Mouse (Mus musculus) liver, embryonic 15.5 days (tissue): Measurements from ENCODE around the gene Bcat2. TPM values are rescaled to one million over a fixed set of nuclear protein-coding genes. Genes with fewer than 3 reads are reported as not detected.

Experiments used
- ATAC-seq: fragments of 200-750 bp; cut with Nextera tagmentation; 2 replicates; pipeline ENCODE4 v1.8.0; 2017; ENCODE audit warnings: moderate number of reproducible peaks, mild to moderate bottlenecking, moderate library complexity; ENCODE audit not compliant: insufficient read depth
- H3K27ac ChIP-seq: fragments of 300-500 bp; sonication (generic); replicated peaks from 2 replicates; pipeline ENCODE4 v1.5.1; 2015; ENCODE audit warnings: mild to moderate bottlenecking, inconsistent platforms
- H3K27me3 ChIP-seq: fragments of 300-500 bp; sonication (generic); 2 replicates; pipeline ENCODE4 v1.6.1; 2015; ENCODE audit warnings: mild to moderate bottlenecking, inconsistent platforms
- H3K36me3 ChIP-seq: fragments of 300-500 bp; sonication (generic); replicated peaks from 2 replicates; pipeline ENCODE4 v1.6.1; 2015; ENCODE audit warnings: moderate library complexity, mild to moderate bottlenecking, inconsistent platforms
- H3K4me1 ChIP-seq: fragments of 300-500 bp; sonication (generic); replicated peaks from 2 replicates; pipeline ENCODE4 v1.6.1; 2015; ENCODE audit warnings: inconsistent platforms
- H3K4me2 ChIP-seq: fragments of 300-500 bp; sonication (generic); 2 replicates; pipeline ENCODE4 v1.6.1; 2015; ENCODE audit warnings: moderate library complexity, mild to moderate bottlenecking, inconsistent platforms
- H3K4me3 ChIP-seq: fragments of 300-500 bp; sonication (generic); replicated peaks from 2 replicates; pipeline ENCODE4 v1.5.1; 2015; ENCODE audit warnings: mild to moderate bottlenecking, inconsistent platforms
- H3K9ac ChIP-seq: fragments of 300-500 bp; sonication (generic); 2 replicates; pipeline ENCODE4 v1.6.1; 2015; ENCODE audit warnings: moderate library complexity, mild to moderate bottlenecking, inconsistent platforms
- H3K9me3 ChIP-seq: fragments of 300-500 bp; sonication (generic); replicated peaks from 2 replicates; pipeline ENCODE4 v1.6.1; 2016; ENCODE audit warnings: inconsistent platforms
- WGBS: fragments of 180-500 bp; shearing (Covaris S2); methylation state at CpG from one replicate; pipeline ENCODE4 v1.1.7; 2015; ENCODE audit warnings: mixed read lengths; ENCODE audit not compliant: insufficient replicate concordance; 5-methylcytosine and 5-hydroxymethylcytosine counted together
- polyA plus RNA-seq: library from polyadenylated mRNA; unstranded; fragments of >200 nt; fragmentation: Nextera tagmentation; extraction: Ambion mirVana; gene quantifications from 2 replicates; pipeline ENCODE4 v1.2.1, GENCODE M21; 2015

Gene Bcat2
- polyA plus RNA-seq, 1 experiment from 2014 or later: 46.3 TPM

GRCm38 (mm10) chr7:45598960-45599879 lies 29.3 kb downstream of the Bcat2 start:
- no peak overlapping the region for H3K4me3 ChIP-seq
- H3K9ac ChIP-seq: no peak overlapping the region
- no peak for ATAC-seq
- H3K4me2 ChIP-seq: peak overlapping the region; percentile 16; the same call in 1 of the 2 replicates
- no peaks in the 10 kb centered on the region for H3K36me3 ChIP-seq
- peaks cover 6% of the 10 kb centered on the region; the same call in 1 of the 2 replicates for H3K4me1 ChIP-seq
- H3K27ac ChIP-seq: no peak overlapping the region
- H3K9me3 ChIP-seq: no peaks in the 10 kb centered on the region
- H3K27me3 ChIP-seq: no peaks in the 10 kb centered on the region
- whole genome bisulfite sequencing: 53% methylated on average over 18 of the region's 18 CpGs

- no peaks in the 10 kb centered on the region for H3K9me3 ChIP-seq
- H3K27ac ChIP-seq: no peak overlapping the region
- H3K4me1 ChIP-seq: no peaks in the 10 kb centered on the region; the same call in 1 of the 2 replicates
- H3K9ac ChIP-seq: no peak overlapping the region
- no peaks in the 10 kb centered on the region for H3K27me3 ChIP-seq
- 65% methylated on average over 9 of the region's 9 CpGs for WGBS
- no peaks in the 10 kb centered on the region for H3K36me3 ChIP-seq
- no peak overlapping the region for H3K4me2 ChIP-seq
- no peak for ATAC-seq
- H3K4me3 ChIP-seq: no peak overlapping the region
These were observed 35.8 kb downstream of the Bcat2 start for GRCm38 (mm10) chr7:45605704-45606289.

- Histone ChIP-seq H3K27me3 (no peaks in the 10 kb centered on the region), H3K36me3 (no peaks in the 10 kb centered on the region), H3K27ac (no peak overlapping the region), H3K4me1 (no peaks in the 10 kb centered on the region; the same call in 1 of the 2 replicates), H3K4me3 (no peak overlapping the region), H3K4me2 (no peak overlapping the region), H3K9me3 (no peaks in the 10 kb centered on the region), H3K9ac (no peak overlapping the region)
- 40% methylated on average over 1 of the region's 1 CpGs for WGBS
- ATAC-seq: no peak
These were observed 39.6 kb downstream of the Bcat2 start for GRCm38 (mm10) chr7:45609511-45609910.

DNA sequence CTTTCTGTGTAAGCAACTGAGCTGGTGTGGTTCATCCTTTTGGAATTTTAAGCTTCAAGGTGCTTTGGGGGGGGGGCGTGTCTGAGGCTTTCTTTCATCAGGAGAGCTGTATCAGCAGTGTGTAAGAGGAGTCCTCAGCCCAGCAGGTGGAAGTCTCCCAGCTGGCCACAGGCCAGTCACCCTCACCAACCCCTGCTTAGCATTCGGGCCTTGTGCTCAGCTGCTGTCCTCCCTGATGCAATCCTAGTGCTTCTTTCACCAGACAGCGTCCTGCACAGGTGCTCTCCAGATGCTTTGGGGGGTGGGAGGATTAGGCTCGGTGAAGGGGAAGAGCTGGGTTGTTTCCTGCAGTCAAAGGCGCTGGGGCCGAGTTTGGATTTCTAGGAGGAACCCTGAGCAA lies 46.3 kb downstream of the Bcat2 start:
- ATAC-seq: no peak
- Histone ChIP-seq H3K4me2 (no peak overlapping the region), H3K9me3 (no peaks in the 10 kb centered on the region), H3K36me3 (no peaks in the 10 kb centered on the region), H3K4me3 (no peak overlapping the region), H3K27me3 (peaks cover 57% of the 10 kb centered on the region), H3K27ac (no peak overlapping the region), H3K4me1 (no peaks in the 10 kb centered on the region; the same call in 1 of the 2 replicates), H3K9ac (no peak overlapping the region)
- 30% methylated on average over 6 of the region's 6 CpGs for WGBS

DNA sequence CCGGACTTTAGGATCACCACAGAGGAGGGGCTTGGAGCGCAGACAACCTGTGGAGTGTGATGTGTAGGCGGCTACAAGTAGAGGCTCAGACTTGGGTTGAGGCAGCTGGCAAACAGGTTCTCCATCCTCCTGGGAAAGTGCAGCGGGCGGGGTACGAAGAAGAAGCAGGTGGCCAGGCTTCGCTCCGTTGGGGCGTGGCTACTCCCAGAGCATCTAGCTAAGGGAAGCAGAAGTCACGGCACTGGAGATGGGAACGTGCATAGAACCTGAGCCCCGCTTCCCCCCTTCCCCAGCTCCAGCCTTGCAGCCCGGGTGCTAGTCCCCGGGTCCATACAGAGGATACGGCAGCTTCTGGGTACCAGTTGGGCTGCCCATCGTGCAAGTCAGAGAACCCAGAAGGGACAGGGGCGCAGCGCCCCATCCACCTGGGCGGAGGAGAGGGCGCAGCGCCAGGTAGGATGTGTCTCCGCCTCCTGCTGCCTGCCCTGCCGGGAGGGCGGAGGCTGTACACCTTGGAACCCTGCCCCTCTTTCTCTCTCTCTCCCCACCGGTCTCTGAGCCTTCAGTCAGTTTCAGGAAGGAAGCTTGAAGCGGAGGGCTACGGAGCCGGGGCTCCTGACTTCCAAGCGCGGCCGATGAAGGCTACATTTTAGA lies 47.2 kb downstream of the Bcat2 start, which contains the start of gene Fut1:
Gene Fut1 (plus strand): TSS at position 248 of the 654 bp plus-strand sequence.
- H3K27ac ChIP-seq: no peak within 1 kb of the TSS
- no peak for ATAC-seq
- no peaks in the 10 kb centered on the region for H3K9me3 ChIP-seq
- WGBS: 8% methylated on average over 31 of the region's 31 CpGs
- H3K4me3 ChIP-seq: no peak within 1 kb of the TSS
- no peaks in the 10 kb centered on the region; the same call in 1 of the 2 replicates for H3K4me1 ChIP-seq
- no peak within 1 kb of the TSS for H3K9ac ChIP-seq
- no peak within 1 kb of the TSS for H3K4me2 ChIP-seq
- no peaks in the 10 kb centered on the region for H3K36me3 ChIP-seq
- peaks cover 57% of the 10 kb centered on the region for H3K27me3 ChIP-seq

DNA sequence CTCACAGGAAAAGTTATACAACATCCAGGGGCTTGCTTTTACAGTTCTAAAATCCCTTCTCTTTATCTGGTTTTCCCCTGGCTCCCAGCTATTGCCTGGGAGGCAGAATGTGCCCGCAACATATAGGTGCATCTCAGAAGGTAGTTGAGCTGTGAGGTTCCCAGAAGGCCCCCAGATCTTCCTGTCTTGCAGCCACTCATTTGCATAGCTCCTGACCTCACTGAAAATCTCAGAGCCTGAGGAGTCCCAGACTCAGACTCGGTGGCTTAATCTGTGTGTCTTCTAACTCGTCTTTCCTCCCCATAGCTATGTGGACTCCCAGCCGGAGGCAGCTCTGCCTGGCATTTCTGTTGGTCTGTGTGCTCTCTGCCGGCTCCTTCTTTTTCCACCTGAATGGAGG lies 48.4 kb downstream of the Bcat2 start:
- Histone ChIP-seq H3K4me1 (no peaks in the 10 kb centered on the region; the same call in 1 of the 2 replicates), H3K9me3 (no peaks in the 10 kb centered on the region), H3K4me3 (no peak overlapping the region), H3K9ac (no peak overlapping the region), H3K27me3 (peaks cover 57% of the 10 kb centered on the region), H3K27ac (no peak overlapping the region), H3K4me2 (no peak overlapping the region), H3K36me3 (no peaks in the 10 kb centered on the region)
- no peak for ATAC-seq
- 60% methylated on average over 5 of the region's 5 CpGs for WGBS

- 63% methylated on average over 5 of the region's 5 CpGs for WGBS
- no peak for ATAC-seq
- Histone ChIP-seq H3K9ac (no peak overlapping the region), H3K4me3 (no peak overlapping the region), H3K27me3 (peaks cover 57% of the 10 kb centered on the region), H3K27ac (no peak overlapping the region), H3K4me1 (no peaks in the 10 kb centered on the region; the same call in 1 of the 2 replicates), H3K4me2 (no peak overlapping the region), H3K36me3 (no peaks in the 10 kb centered on the region), H3K9me3 (no peaks in the 10 kb centered on the region)
These were observed 49.6 kb downstream of the Bcat2 start for GRCm38 (mm10) chr7:45619592-45619991.

DNA sequence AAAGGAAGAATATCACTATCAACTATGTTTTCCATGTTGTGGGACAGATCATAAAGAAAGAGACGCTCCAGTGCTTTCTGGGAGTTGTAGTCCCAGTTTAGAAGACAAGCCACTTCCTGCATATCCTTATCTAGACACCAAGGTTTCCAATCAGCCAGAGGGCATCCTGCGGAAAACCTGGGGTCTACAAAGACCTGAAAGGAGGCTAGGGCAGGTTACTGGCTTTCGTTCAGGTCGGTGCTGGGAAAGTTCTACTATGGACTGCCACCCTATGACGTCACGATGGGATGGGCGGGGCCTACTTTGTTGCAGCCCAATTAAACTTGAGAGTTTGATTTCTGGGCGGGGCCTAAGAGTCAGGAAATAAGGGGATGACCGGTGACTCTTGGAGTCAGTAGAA lies 51.5 kb downstream of the Bcat2 start, which contains the start of gene Izumo1:
Gene Izumo1 (plus strand): TSS at position 369 of the 400 bp plus-strand sequence.
- no peaks in the 10 kb centered on the region for H3K36me3 ChIP-seq
- ATAC-seq: no peak
- no peak within 1 kb of the TSS for H3K27ac ChIP-seq
- no peaks in the 10 kb centered on the region; the same call in 1 of the 2 replicates for H3K4me1 ChIP-seq
- peaks cover 58% of the 10 kb centered on the region for H3K27me3 ChIP-seq
- no peak within 1 kb of the TSS; the same call in none of the 2 replicates for H3K4me2 ChIP-seq
- no peaks in the 10 kb centered on the region for H3K9me3 ChIP-seq
- H3K9ac ChIP-seq: no peak within 1 kb of the TSS
- WGBS: 17% methylated on average over 9 of the region's 9 CpGs
- H3K4me3 ChIP-seq: no peak within 1 kb of the TSS

- H3K27me3 ChIP-seq: peaks cover 60% of the 10 kb centered on the region
- H3K9ac ChIP-seq: no peak overlapping the region
- H3K4me2 ChIP-seq: no peak overlapping the region
- no peak for ATAC-seq
- no peak overlapping the region for H3K27ac ChIP-seq
- peaks cover 4% of the 10 kb centered on the region for H3K4me1 ChIP-seq
- 74% methylated on average over 11 of the region's 11 CpGs for WGBS
- H3K9me3 ChIP-seq: no peaks in the 10 kb centered on the region
- no peaks in the 10 kb centered on the region for H3K36me3 ChIP-seq
- H3K4me3 ChIP-seq: no peak overlapping the region
These were observed 53.6 kb downstream of the Bcat2 start for GRCm38 (mm10) chr7:45623507-45623906.

DNA sequence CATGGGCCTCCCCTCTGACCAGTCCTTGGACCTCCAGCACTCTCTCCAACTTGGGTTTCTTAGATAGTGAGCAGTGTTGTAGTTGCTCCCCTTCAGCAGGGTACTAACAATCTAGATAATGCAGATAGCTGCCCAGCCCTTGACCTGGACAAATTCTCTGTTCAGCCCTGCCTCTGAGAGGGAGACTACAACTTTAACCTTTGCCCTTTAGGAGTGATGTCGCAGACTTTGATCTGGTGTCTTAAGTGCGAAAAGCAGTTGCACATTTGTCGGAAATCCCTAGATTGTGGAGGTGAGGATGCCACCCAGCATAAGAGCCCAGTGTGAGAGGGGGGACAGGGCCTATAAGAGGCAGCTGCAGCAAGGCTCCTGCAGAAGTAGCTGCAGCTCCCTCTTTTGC lies 54.8 kb downstream of the Bcat2 start:
- Histone ChIP-seq H3K27me3 (peaks cover 60% of the 10 kb centered on the region), H3K27ac (no peak overlapping the region), H3K9me3 (no peaks in the 10 kb centered on the region), H3K4me1 (peaks cover 11% of the 10 kb centered on the region), H3K4me3 (no peak overlapping the region), H3K36me3 (no peaks in the 10 kb centered on the region), H3K4me2 (no peak overlapping the region), H3K9ac (no peak overlapping the region)
- 70% methylated on average over 3 of the region's 3 CpGs for WGBS
- ATAC-seq: no peak

GRCm38 (mm10) chr7:45625481-45625880 lies 55.5 kb downstream of the Bcat2 start:
- no peak overlapping the region for H3K4me2 ChIP-seq
- H3K4me3 ChIP-seq: no peak overlapping the region
- H3K9ac ChIP-seq: no peak overlapping the region
- H3K36me3 ChIP-seq: no peaks in the 10 kb centered on the region
- no peak overlapping the region for H3K27ac ChIP-seq
- no peaks in the 10 kb centered on the region for H3K9me3 ChIP-seq
- ATAC-seq: no peak
- H3K4me1 ChIP-seq: peaks cover 11% of the 10 kb centered on the region
- 66% methylated on average over 8 of the region's 8 CpGs for WGBS
- peaks cover 60% of the 10 kb centered on the region for H3K27me3 ChIP-seq
